Mouse (Mus musculus): ENCODE measurements around the gene Taf10. TPM values are rescaled to one million over a fixed set of nuclear protein-coding genes. Genes with fewer than 3 reads are reported as not detected.

The Taf10 gene
- 146 and 171 TPM in 2 replicates for polyA plus RNA-seq (2016; fragmentation: Nextera tagmentation; extraction: Ambion mirVana)

DNA sequence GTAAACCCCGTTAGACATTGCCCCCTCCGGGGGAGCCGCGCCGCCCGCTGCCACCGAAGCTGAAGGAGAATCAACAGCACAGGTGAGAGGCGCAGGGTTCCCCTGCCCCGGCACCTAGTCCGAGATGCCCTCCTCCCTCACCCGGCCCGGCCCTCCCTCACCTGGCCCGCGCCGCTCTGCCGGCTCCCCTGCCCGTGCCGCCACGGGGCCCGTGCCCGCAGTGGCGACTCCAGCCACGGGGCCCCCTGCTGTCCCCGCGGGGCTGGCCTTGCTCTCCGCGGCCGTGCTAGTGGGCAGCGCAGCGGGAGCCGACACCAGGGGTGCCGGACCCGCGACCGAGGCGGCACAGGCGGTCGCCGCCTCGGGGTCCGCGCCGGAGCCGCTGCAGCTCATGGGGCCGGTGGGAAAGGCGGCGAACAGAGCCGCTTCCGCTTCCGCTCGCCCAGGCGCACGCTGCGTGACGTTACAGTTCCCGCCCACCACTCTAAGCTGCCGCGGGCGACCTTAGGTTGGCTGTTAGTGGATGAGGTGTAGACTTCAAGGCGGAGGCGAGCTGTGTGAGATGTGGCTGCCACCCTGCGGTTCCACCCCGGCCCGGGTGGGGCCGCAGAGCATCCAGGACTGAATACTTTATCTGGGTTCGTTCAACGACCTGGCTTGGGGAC is at the start of gene Taf10:
TSS of gene Taf10 (minus strand) at position 436 of the 665 bp plus-strand sequence.
- ATAC-seq (ENCODE audit: low FRiP score): peak; percentile 97
- Histone ChIP-seq H3K4me1 (peaks cover 9% of the 10 kb centered on the region), H3K27me3 (no peaks in the 10 kb centered on the region), H3K36me3 (peaks cover 47% of the 10 kb centered on the region), H3K9me3 (replicated peaks) (no peaks in the 10 kb centered on the region), H3K4me3 (peak within 1 kb of the TSS; percentile 100), H3K27ac (peak within 1 kb of the TSS; percentile 79), H3K4me2 (replicated peaks) (peak within 1 kb of the TSS; percentile 89), H3K9ac (peak within 1 kb of the TSS; percentile 97)
- under 1% methylated on average over 59 of the region's 67 CpGs for WGBS

DNA sequence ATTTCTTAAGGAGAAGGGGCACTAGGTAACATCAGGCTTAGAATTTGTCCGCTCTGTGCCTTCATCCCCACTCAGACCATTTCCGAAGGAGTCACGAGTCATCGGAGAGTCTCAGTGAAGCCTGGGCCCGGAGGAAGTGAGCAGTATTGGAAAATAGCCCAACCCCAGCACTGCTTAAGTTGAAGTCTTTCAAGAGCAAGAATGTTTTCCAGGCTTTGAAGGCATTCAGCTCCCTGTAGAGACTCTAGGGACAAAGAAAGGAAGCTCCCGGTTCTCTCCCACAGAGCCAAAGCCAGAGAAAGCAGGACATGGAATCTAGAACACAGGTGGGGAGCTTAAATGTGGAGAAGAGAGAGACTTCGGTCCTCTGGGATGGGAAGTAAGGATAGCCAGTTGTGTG is 49.5 kb upstream of the Taf10 start:
- 73% methylated on average over 7 of the region's 7 CpGs for WGBS
- no peaks in the 10 kb centered on the region for H3K36me3 ChIP-seq
- H3K9ac ChIP-seq: no peak overlapping the region
- no peak overlapping the region for H3K4me3 ChIP-seq
- no peaks in the 10 kb centered on the region for H3K4me1 ChIP-seq
- H3K27ac ChIP-seq: no peak overlapping the region
- no peak for ATAC-seq (ENCODE audit: low FRiP score)
- no peak overlapping the region for H3K4me2 ChIP-seq (replicated peaks)
- no peaks in the 10 kb centered on the region for H3K27me3 ChIP-seq
- H3K9me3 ChIP-seq (replicated peaks): no peaks in the 10 kb centered on the region

DNA sequence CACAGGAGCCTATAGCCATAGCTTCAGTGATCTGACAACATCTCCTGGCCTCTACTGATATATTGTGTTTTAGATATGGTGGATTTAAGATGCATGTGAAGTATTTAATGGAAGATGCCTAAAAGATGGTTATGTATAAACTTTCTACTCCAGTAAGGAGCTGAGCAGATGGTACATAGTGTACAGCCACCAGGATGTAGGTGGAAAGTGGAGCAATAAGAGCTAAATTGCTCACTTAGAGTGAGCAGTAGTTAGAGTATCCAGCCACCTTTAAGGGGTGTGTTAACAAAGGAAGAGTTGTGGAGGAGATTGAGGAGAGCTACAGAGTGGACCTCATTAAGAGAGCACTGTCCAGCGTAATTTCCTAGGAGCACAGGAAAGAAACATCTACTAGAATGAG is 47.0 kb upstream of the Taf10 start:
- H3K4me3 ChIP-seq: no peak overlapping the region
- WGBS: 83% methylated on average over 1 of the region's 1 CpGs
- H3K36me3 ChIP-seq: no peaks in the 10 kb centered on the region
- H3K27ac ChIP-seq: no peak overlapping the region
- no peaks in the 10 kb centered on the region for H3K9me3 ChIP-seq (replicated peaks)
- H3K9ac ChIP-seq: no peak overlapping the region
- no peak overlapping the region for H3K4me2 ChIP-seq (replicated peaks)
- H3K27me3 ChIP-seq: no peaks in the 10 kb centered on the region
- ATAC-seq (ENCODE audit: low FRiP score): no peak
- H3K4me1 ChIP-seq: peaks cover 3% of the 10 kb centered on the region

DNA sequence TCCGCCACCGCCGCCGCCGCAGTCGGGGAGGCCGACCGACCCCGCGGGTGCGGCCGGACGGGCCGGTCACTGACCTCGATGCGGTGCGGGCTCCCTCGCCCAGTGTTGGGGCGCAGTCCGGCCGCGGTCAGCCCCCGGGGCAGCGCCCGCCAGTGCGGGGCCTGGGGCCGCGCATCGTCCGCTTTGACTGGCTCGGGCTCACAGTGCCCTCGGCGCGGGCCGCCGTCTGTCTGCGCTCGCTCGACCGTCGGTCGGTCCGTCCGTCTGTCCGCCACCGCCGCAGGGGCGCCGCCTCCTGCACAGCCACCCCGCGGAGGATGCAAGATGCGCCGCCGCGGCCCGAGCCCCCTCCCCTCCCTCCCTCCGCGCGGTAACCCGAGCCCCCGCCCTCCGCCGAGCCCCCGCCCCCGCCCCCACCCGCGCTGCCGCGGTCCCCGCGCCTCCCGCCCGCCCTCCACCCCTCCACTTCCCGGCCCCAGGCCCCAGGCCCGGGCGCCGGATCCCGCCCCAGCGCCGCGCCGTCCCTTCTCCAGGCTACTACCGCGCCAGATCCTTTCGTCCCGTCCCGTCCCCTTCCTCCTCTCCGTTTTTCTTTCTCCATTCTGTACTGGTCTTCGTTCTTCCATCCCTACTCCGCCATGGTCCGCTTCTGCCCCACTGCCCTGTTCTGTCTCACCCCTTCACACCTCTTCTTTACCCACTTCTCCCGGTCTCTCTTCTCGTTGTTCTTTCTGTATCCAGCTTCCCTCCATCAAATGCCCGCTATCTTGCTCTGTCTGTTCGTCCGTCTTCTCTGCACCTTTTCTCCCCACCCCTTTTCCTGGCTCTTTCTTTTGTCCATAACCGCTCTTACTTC is 43.4 kb upstream of the Taf10 start, which contains the start of gene Dchs1:
TSS of gene Dchs1 (minus strand) at position 370 of the 856 bp plus-strand sequence.
- H3K4me3 ChIP-seq: peak within 1 kb of the TSS; percentile 93
- ATAC-seq (ENCODE audit: low FRiP score): peak; percentile 81
- peak within 1 kb of the TSS; percentile 99 for H3K9ac ChIP-seq
- no peaks in the 10 kb centered on the region for H3K27me3 ChIP-seq
- H3K27ac ChIP-seq: peak within 1 kb of the TSS; percentile 95
- H3K4me2 ChIP-seq (replicated peaks): peak within 1 kb of the TSS; percentile 59
- peaks cover 39% of the 10 kb centered on the region for H3K4me1 ChIP-seq
- H3K9me3 ChIP-seq (replicated peaks): no peaks in the 10 kb centered on the region
- 1% methylated on average over 36 of the region's 97 CpGs for WGBS
- H3K36me3 ChIP-seq: peaks cover 25% of the 10 kb centered on the region

DNA sequence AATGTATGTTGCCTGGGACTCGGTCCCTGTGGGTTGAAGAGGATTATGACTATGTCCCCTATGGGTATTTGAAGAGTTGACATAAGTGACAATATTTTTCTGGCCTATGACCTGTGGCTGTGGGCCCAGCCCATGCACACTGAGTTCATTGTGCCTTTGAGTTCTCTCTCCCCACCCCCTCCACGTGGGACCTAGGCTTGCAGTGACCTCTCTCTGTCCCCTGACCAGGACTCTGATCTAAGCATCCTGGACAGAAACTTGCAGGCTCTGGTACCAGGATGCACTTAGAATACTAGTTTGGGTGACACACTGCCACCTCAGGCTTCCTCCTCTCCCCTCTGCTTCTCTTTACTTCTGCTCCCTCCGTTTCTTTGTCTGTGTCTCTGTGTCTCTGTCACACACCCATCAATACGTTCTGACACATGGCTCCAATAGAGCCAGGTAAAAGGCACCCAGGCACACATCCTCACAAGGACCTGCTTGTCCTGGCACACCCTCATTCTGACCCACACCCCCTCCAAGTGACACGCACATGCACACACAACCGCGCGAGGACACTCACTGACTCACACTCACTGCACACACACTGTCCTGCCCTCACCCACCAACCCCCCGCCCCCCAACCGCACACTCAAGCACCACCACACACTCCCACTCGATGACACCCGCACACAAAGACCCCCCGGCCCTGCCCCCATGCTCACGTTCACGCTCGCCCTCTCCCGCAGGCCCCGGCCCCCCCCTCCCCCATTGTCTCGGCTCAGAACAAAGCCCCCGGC is 42.5 kb upstream of the Taf10 start:
- H3K4me1 ChIP-seq: peaks cover 40% of the 10 kb centered on the region
- 4% methylated on average over 18 of the region's 20 CpGs for WGBS
- peak overlapping the region; percentile 99 for H3K9ac ChIP-seq

DNA sequence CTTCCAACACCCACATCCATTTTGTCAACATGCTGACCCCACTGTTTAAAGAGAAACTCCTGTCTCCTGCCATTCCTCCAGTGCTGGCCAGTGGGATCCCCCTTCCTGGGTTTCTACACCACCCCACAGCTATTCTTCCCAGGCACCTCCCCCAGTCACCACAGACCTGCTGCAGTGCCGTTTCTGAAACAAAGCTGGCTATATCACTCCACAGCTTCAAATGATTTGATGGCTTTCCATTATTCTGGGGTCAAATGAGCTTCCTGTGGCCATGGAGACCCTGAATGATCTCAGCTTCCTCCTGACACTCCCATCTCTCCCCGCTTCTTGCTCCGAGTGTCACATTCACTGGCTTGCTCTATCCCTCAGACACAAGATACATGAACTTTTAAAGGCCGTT is 40.4 kb upstream of the Taf10 start:
- Histone ChIP-seq H3K4me3 (peak overlapping the region; percentile 93), H3K27ac (0 out of 2 replicates have a peak overlapping the region, but pooled peaks have one; percentile 7), H3K9ac (peak overlapping the region; percentile 36; the same call in 1 of the 2 replicates), H3K4me2 (replicated peaks) (peak overlapping the region; percentile 59), H3K9me3 (replicated peaks) (no peaks in the 10 kb centered on the region), H3K36me3 (peaks cover 54% of the 10 kb centered on the region), H3K27me3 (no peaks in the 10 kb centered on the region), H3K4me1 (peaks cover 40% of the 10 kb centered on the region)
- no peak for ATAC-seq (ENCODE audit: low FRiP score)
- WGBS: 11% methylated on average over 4 of the region's 4 CpGs

More for the DNA sequence above, 42.5 kb upstream of the Taf10 start:
- H3K27ac ChIP-seq: peak overlapping the region; percentile 95
- no peaks in the 10 kb centered on the region for H3K27me3 ChIP-seq
- H3K9me3 ChIP-seq (replicated peaks): no peaks in the 10 kb centered on the region
- peak overlapping the region; percentile 93 for H3K4me3 ChIP-seq
- H3K36me3 ChIP-seq: peaks cover 33% of the 10 kb centered on the region
- ATAC-seq (ENCODE audit: low FRiP score): peak; percentile 82
- peak overlapping the region; percentile 59 for H3K4me2 ChIP-seq (replicated peaks)

DNA sequence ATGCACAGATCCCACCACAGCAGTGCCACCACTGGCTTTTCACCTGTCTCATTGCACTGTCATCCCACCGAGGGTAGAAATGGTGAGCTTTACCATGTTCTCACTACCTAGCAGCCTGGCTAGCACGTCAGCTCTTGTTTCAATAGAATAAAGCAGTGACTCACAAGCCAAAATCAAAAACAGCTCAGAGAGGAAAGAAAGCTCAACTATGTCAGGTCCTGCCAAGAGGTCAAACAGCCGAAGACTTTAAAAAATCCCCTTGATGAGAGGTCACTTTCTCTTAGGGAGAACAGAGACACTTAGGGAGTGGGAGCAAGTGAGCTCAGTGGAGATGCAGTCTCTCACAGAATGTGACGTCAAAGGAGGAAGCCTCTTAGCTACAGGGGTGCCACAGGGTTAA is 39.7 kb upstream of the Taf10 start:
- Histone ChIP-seq H3K4me3 (0 out of 2 replicates have a peak overlapping the region, but pooled peaks have one; percentile 93), H3K4me1 (peaks cover 47% of the 10 kb centered on the region), H3K9ac (no peak overlapping the region), H3K36me3 (peaks cover 60% of the 10 kb centered on the region), H3K27ac (no peak overlapping the region), H3K27me3 (no peaks in the 10 kb centered on the region), H3K9me3 (replicated peaks) (no peaks in the 10 kb centered on the region), H3K4me2 (replicated peaks) (peak overlapping the region; percentile 59)
- WGBS: 38% methylated on average over 4 of the region's 4 CpGs
- no peak for ATAC-seq (ENCODE audit: low FRiP score)

DNA sequence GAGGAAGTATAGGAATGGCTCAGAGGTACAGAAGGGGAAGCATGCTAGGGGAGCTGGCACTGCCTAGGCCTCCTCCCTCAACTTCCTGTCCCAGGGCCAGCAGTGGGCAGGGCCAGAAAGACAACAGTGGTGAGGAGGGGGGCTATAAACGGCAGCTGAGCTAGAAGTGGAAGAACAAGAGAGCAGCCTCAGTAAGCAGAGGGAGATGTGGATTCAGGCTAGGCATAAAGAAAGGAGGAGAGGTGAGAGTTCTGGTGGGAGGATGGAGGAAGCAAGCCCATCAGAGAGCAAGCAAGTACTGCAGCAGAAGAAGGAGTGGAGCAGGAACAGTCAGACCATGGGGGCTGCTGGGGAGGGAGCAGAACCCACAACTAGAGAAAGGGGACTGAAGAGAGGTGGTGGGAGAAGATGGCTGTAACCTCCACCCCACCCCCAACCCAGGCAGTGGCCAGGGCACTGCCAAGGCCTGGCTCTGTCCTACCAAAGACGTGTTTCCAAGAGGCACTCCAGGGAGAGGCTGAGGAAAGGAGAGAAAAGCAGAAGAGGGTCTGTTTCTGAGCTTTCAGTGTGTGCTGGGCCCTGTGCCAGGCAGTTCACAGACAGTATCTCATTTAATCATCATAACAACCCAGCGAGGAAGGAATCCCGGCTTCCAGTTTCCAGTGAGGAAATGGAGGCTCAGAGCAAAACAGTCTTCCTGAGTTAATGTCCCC is 34.5 kb upstream of the Taf10 start:
- Histone ChIP-seq H3K4me2 (replicated peaks) (peak overlapping the region; percentile 37), H3K9ac (peak overlapping the region; percentile 41), H3K36me3 (peaks cover 51% of the 10 kb centered on the region), H3K27me3 (no peaks in the 10 kb centered on the region), H3K4me3 (0 out of 2 replicates have a peak overlapping the region, but pooled peaks have one; percentile 14), H3K4me1 (peaks cover 53% of the 10 kb centered on the region), H3K9me3 (replicated peaks) (no peaks in the 10 kb centered on the region), H3K27ac (peak overlapping the region; percentile 82)
- ATAC-seq (ENCODE audit: low FRiP score): peak; percentile 59
- 40% methylated on average over 4 of the region's 4 CpGs for WGBS

DNA sequence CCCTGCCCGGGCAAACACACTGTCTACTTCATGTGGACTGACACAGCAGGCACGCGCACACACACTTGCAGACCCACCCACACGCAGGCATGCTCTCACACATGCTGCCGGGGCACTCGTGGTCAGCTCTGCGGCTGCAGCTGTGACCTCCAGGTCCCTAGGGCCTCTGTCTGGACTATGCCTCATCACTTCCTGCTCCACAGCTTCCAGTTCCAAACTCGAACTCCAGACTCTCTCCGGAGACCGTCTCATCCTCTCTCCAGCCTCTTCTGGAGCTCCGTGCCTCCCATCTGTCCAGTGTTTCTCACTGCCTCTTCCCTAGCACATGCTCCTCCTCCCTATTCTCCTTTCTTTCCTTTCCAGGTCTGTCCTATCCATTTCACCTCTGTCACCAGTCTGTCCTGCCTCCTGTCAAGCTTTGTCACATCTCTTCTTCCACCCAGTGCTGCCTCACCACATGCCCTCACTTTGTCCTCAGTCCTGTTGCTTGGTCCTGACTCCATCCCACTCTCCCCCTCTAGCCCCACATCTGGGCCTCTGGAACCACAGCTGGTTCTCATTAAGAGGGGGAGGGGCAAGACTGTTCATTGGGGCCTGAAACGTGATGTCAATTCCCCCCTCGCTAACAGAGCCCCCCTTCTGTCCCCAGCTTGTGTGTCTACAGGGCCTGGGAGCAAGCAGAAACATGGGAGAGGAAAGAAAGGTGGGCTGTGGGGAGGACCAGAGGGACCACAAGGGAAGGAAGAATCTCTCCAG is 33.8 kb upstream of the Taf10 start:
- Histone ChIP-seq H3K4me2 (replicated peaks) (peak overlapping the region; percentile 37), H3K36me3 (peaks cover 51% of the 10 kb centered on the region)

DNA sequence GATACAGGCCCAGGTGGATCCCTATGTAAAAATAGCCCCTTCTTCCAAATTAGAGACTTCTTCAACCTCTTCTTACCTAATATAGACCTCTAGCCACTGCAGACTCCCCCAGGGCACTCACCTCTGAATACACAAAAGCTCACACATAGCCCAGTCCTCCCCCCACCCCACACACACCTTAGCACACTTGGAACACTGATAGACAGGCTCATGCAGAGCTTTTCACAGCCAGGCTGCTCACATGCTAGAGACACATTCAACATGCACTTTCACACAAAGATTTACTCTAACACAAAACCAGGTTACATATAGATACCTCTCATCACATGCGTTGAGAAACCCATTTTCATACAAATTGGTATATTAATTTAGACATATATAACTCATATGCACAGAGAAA is 33.2 kb upstream of the Taf10 start:
- 95% methylated on average over 1 of the region's 1 CpGs for WGBS
- Histone ChIP-seq H3K4me3 (no peak overlapping the region), H3K4me1 (peaks cover 44% of the 10 kb centered on the region), H3K27ac (no peak overlapping the region), H3K9me3 (replicated peaks) (no peaks in the 10 kb centered on the region), H3K4me2 (replicated peaks) (peak overlapping the region; percentile 37), H3K36me3 (peaks cover 51% of the 10 kb centered on the region), H3K27me3 (no peaks in the 10 kb centered on the region), H3K9ac (no peak overlapping the region)
- ATAC-seq (ENCODE audit: low FRiP score): no peak

More for the DNA sequence above, 33.8 kb upstream of the Taf10 start:
- 52% methylated on average over 13 of the region's 13 CpGs for WGBS
- peak; percentile 47 for ATAC-seq (ENCODE audit: low FRiP score)
- Histone ChIP-seq H3K4me3 (peak overlapping the region; percentile 14; the same call in 1 of the 2 replicates), H3K9me3 (replicated peaks) (no peaks in the 10 kb centered on the region), H3K4me1 (peaks cover 46% of the 10 kb centered on the region), H3K27ac (peak overlapping the region; percentile 82), H3K27me3 (no peaks in the 10 kb centered on the region), H3K9ac (peak overlapping the region; percentile 41; the same call in 1 of the 2 replicates)

DNA sequence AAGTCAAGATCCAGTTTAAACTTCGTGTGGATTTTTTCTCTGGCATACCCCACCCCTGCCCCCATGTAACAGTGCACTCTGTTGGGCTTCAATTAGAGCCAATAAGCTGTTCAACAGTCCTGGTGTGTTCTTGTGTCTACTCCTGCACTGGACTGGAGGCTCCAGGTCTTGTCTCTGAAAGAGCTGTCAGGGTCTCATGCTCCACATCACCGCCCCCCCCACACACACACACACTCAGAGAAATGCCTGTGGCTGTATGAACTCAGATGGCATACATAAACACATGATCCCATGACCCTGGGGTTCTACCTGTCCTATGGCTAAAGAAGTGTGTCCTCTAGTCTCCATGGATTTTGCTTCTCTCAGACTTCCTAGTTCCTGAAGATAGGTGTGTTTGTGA is 31.9 kb upstream of the Taf10 start:
- Histone ChIP-seq H3K9ac (no peak overlapping the region), H3K27ac (no peak overlapping the region), H3K4me2 (replicated peaks) (no peak overlapping the region), H3K4me1 (peaks cover 50% of the 10 kb centered on the region), H3K4me3 (no peak overlapping the region), H3K27me3 (no peaks in the 10 kb centered on the region), H3K9me3 (replicated peaks) (no peaks in the 10 kb centered on the region), H3K36me3 (peaks cover 51% of the 10 kb centered on the region)
- ATAC-seq (ENCODE audit: low FRiP score): no peak
- 88% methylated on average over 2 of the region's 2 CpGs for WGBS

Data from hindbrain, embryonic 12.5 days (tissue).